In genomic region chr8:120378306-120378705, GRCm38 (mm10) we compare ENCODE assay signal across 8 mouse cellular contexts.
A peak's percentile ranks its signal among the peaks of the same experiment; 100 is the strongest.
DNase-seq lines count a peak whose midpoint lies in the region; ATAC-seq and TF ChIP-seq lines count a peak whose summit lies in the region.

No protein-coding gene starts in this region.

- no peak overlapping the region for H3K4me3 ChIP-seq in C2C12 (ENCODE audit: insufficient read depth, poor library complexity, severe bottlenecking)
- H3K4me3 ChIP-seq in embryonic facial prominence, embryonic 11.5 days (ENCODE audit: low read depth, low read length): no peak overlapping the region
- no peak overlapping the region for H3K4me3 ChIP-seq in liver, postnatal 0 days (ENCODE audit: low read depth, low read length)
- H3K4me3 ChIP-seq in midbrain, embryonic 11.5 days (ENCODE audit: low read depth, low read length): no peak overlapping the region

- H3K9ac ChIP-seq in embryonic facial prominence, embryonic 11.5 days (replicated peaks; ENCODE audit: low read length): no peak overlapping the region
- H3K9ac ChIP-seq in liver, postnatal 0 days (replicated peaks): no peak overlapping the region
- no peak overlapping the region for H3K9ac ChIP-seq in midbrain, embryonic 11.5 days (ENCODE audit: low read length)

- H3K27me3 ChIP-seq in C2C12 (ENCODE audit: control insufficient read depth, insufficient read depth, insufficient read length): no peaks in the 10 kb centered on the region
- H3K27me3 ChIP-seq in embryonic facial prominence, embryonic 11.5 days (ENCODE audit: control insufficient read depth, insufficient read depth, low read length): no peaks in the 10 kb centered on the region
- H3K27me3 ChIP-seq in liver, postnatal 0 days (ENCODE audit: insufficient read depth, low read length): no peaks in the 10 kb centered on the region
- no peaks in the 10 kb centered on the region for H3K27me3 ChIP-seq in midbrain, embryonic 11.5 days (ENCODE audit: control insufficient read depth, insufficient read depth, low read length)

- TF ChIP-seq EP300 in liver, postnatal 0 days (IDR thresholded peaks at IDR 0.05; ENCODE audit: low read depth): no peak

- H3ac ChIP-seq in C2C12 (ENCODE audit: control insufficient read depth, insufficient read length, low read depth): no peak overlapping the region

- H3K27ac ChIP-seq in embryonic facial prominence, embryonic 11.5 days (replicated peaks; ENCODE audit: low read depth, low read length): no peak overlapping the region
- peak overlapping the region; percentile 48; the same call in 1 of the 2 replicates for H3K27ac ChIP-seq in liver, postnatal 0 days (ENCODE audit: low read depth)
- no peak overlapping the region for H3K27ac ChIP-seq in midbrain, embryonic 11.5 days (ENCODE audit: low read depth, low read length)

- ATAC-seq in embryonic facial prominence, embryonic 11.5 days (replicated peaks; ENCODE audit: insufficient number of reproducible peaks, low FRiP score, low TSS enrichment, low read depth): no peak
- no peak for ATAC-seq in liver, postnatal 0 days
- no peak for ATAC-seq in erythroblast, adult 5-6 weeks (replicated peaks; ENCODE audit: low FRiP score, poor library complexity, severe bottlenecking)
- no peak for ATAC-seq in midbrain, embryonic 11.5 days (ENCODE audit: low FRiP score)

- intact Hi-C loops in heart, postnatal 25 days (cut with DNase I): no loop called here

- no peaks in the 10 kb centered on the region for H3K36me3 ChIP-seq in C2C12 (ENCODE audit: control insufficient read depth, insufficient read depth)
- no peaks in the 10 kb centered on the region for H3K36me3 ChIP-seq in embryonic facial prominence, embryonic 11.5 days (replicated peaks; ENCODE audit: control insufficient read depth, insufficient read depth, low read depth, low read length)
- H3K36me3 ChIP-seq in liver, postnatal 0 days (replicated peaks; ENCODE audit: insufficient read depth, low read length): no peaks in the 10 kb centered on the region
- H3K36me3 ChIP-seq in midbrain, embryonic 11.5 days (ENCODE audit: control insufficient read depth, insufficient read depth, low read length): no peaks in the 10 kb centered on the region

- H3K4me1 ChIP-seq in embryonic facial prominence, embryonic 11.5 days (ENCODE audit: control insufficient read depth, insufficient read depth, low read length): peaks cover 7% of the 10 kb centered on the region
- H3K4me1 ChIP-seq in liver, postnatal 0 days (ENCODE audit: insufficient read depth): peaks cover 49% of the 10 kb centered on the region
- peaks cover 67% of the 10 kb centered on the region for H3K4me1 ChIP-seq in midbrain, embryonic 11.5 days (ENCODE audit: control insufficient read depth, insufficient read depth, low read length)

- no peak for TF ChIP-seq CTCF in C2C12 (IDR thresholded peaks at IDR 0.05; ENCODE audit: control insufficient read depth, insufficient read depth, insufficient read length)
- no peak for TF ChIP-seq CTCF in liver, postnatal 0 days (IDR thresholded peaks at IDR 0.05; ENCODE audit: low read depth)

- H3K79me3 ChIP-seq in C2C12 (ENCODE audit: low read depth): no peaks in the 10 kb centered on the region

- 47% methylated on average over 16 of the region's 16 CpGs for WGBS in embryonic facial prominence, embryonic 11.5 days
- WGBS in liver, postnatal 0 days (ENCODE audit: insufficient replicate concordance): 49% methylated on average over 16 of the region's 16 CpGs
- 57% methylated on average over 16 of the region's 16 CpGs for WGBS in midbrain, embryonic 11.5 days

- H3K79me2 ChIP-seq in C2C12 (ENCODE audit: control insufficient read depth, insufficient read depth): no peaks in the 10 kb centered on the region

- peak; percentile 80 to 89 for DNase-seq in adrenal gland, adult (ENCODE audit: inconsistent age in 2 of 2, low spot score in 1 of 2)
- DNase-seq in adrenal gland, postnatal 4 days (ENCODE audit: low spot score in 2 of 2): no peak
- peak; percentile 33 for DNase-seq in embryonic facial prominence, embryonic 11.5 days (ENCODE audit: low spot score)
- DNase-seq in heart, postnatal 25 days (ENCODE audit: low spot score): peak; percentile 55
- DNase-seq in liver, postnatal 0 days: no peak
- no peak for DNase-seq in midbrain, embryonic 11.5 days (ENCODE audit: low spot score, missing footprints)

- H3K4me2 ChIP-seq in embryonic facial prominence, embryonic 11.5 days (ENCODE audit: low read depth, low read length): no peak overlapping the region
- no peak overlapping the region for H3K4me2 ChIP-seq in liver, postnatal 0 days (ENCODE audit: low read depth, low read length)
- H3K4me2 ChIP-seq in midbrain, embryonic 11.5 days: no peak overlapping the region

- H3K9me3 ChIP-seq in embryonic facial prominence, embryonic 11.5 days (replicated peaks; ENCODE audit: control insufficient read depth, low read length): no peaks in the 10 kb centered on the region
- H3K9me3 ChIP-seq in liver, postnatal 0 days (ENCODE audit: low read length): no peaks in the 10 kb centered on the region
- H3K9me3 ChIP-seq in midbrain, embryonic 11.5 days (ENCODE audit: control insufficient read depth, low read length): no peaks in the 10 kb centered on the region

TF ChIP-seq in C2C12, 6 proteins besides CTCF, POLR2A, EP300 and RAD21:
- TF ChIP-seq MYOG (IDR thresholded peaks at IDR 0.05; ENCODE audit: control insufficient read depth, extremely low read depth, insufficient read length): no peak
- peak; percentile 45 for TF ChIP-seq MAX (IDR thresholded peaks at IDR 0.05)

Comparison
In these comparisons a context has a peak if more than half of its experiments do, and no peak if none do; other contexts are left out.
1. DNase-seq: peak in adrenal gland, adult (2 of 2), embryonic facial prominence, embryonic 11.5 days (single experiment) and heart, postnatal 25 days (single experiment); none in adrenal gland, postnatal 4 days (0 of 2), liver, postnatal 0 days (single experiment) and midbrain, embryonic 11.5 days (single experiment).